Mouse (Mus musculus): Measurements from ENCODE around the gene Krtap17-1.

The Krtap17-1 gene

DNA sequence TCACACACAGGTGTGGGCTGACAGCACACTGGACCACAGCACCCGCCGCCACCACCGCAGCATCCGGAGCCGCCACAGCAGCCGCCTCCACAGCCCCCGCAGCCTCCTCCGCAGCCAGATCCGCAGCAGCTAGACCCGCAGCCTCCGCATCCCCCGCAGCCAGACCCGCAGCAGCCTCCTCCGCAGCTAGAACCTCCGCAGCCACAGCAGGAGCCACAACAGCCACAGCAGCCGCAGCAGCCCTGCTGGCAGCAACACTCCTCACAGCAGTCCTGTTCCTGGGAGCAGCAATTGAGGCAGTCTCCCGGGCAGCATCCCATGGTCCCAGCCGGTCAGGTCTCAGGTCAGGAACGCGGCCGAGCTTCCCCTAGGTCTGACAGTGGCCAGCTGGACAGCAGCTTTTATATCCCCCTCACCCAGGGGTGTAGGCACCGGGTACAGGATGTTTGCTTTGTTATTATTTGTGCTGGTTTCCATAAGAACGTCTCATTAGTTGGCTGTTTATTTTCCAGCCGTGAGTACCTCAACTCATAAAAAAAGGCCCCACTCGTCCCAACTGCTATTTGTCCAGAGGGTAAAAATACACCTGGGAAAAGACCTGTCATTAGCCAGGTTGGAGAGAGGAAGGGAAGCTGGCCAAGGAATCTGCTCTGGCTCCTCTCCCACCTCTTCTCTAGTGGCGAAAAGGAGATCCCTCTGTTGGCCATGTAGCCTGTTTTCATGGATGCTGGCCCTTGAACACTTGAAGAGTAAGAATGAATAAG is at the start of gene Krtap17-1:
Gene Krtap17-1 (minus strand): TSS at position 375 of the 764 bp plus-strand sequence.
- DNase-seq (ENCODE audit: low read depth, low spot score), result peak; percentile 13

DNA sequence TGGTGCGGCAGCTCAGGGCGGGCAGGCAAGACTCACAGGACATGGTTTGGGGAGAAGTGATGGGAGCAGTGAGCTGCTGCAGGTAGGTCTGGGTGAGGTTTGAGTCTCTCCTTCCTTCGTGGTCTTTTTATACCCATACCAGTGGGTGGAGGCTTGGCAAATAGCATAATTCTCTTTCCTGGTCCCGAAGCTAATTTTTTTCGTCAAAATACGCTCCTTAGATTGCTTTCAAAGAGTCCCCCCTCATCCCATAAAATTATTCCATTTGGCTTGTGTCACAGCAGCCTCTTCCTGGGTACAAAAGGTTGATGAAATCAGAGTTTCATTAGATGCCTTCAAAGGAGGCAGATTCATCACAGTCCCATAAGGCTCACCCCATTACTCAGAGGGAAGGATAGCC is 47.7 kb upstream of the Krtap17-1 start, which contains the start of gene Krt34:
Gene Krt34 (minus strand): TSS at position 101 of the 400 bp plus-strand sequence.
- DNase-seq (ENCODE audit: low read depth, low spot score), result no peak

DNA sequence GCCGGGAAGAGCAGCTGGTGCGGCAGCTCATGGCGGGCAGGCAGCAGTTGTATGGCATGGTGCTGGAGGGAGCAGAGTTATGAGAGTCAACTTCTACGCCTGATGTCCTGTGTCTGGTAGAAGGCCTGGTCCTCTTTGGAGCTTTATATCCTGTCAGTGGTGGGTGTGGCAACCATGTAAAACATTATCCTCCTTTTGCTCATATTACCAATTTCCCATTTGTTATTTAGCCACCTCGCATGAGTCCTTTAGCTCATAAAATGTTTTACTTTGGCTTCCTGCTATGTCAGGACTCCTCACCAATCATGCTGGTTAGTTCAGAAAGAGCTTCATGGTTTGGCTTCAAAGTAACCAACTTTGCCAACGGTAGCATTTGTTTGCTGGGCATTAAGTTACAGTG is 36.0 kb upstream of the Krtap17-1 start, which contains the start of gene Krt33b:
Gene Krt33b (minus strand): TSS at position 101 of the 400 bp plus-strand sequence.
- DNase-seq (ENCODE audit: low read depth, low spot score), result no peak

DNA sequence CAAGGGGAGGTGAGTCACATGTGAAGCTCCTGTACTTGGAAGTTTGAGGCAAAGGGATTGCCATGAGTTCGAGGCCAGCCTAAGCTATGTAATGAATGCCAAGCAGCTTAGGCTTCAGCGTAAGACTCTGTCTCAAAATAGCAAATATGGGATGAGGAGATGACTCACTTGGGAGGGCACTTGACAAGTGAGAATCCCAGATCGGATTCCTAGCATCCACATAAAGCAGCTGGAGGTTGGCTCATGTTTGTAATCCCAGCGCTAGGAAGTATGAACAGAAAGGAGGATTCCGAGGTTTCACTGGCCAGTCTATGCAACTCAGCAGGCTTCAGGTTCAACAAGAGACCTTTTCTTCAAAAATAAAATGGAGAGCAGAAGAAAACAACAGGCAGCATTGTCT is 27.6 kb upstream of the Krtap17-1 start:
- peak; percentile 64 for DNase-seq (ENCODE audit: low read depth, low spot score)

DNA sequence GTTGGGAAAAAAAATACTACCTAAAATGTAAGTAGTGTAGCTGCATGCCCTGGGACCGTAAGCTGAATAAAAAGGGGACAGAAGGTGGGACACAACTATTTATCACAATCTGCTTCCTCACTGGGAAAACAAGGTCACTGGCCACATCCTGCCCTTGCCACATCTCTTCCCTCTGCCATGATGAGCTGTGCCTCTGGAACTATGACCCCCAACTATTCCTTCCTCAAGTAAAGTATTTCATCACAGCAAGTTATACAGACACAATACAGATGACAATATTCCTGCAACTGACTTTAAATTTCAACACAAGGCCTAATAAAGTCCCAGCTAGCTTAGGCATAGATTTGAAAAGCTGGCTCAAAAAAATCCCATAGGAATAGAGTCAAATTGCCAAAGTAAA is 25.7 kb upstream of the Krtap17-1 start:
- no peak for DNase-seq (ENCODE audit: low read depth, low spot score)

DNA sequence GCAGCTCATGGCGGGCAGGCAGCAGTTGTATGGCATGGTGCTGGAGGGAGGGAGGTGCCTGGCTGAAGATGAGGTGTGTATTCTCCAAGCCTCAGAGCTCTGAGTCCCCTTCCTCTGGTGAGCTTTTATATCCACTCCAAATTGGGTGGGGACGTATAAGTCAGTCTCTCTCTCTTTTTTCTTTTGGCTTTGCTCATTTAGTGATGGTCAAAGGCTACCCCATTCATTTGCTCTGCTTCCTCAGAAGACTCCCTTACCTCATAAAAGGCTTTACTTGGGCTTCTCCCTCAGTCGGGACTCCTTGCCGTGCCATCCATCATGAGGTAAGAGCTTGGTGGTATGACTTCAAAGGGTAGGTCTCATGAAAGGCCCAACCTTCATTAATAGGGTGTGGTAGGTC is 22.3 kb upstream of the Krtap17-1 start, which contains the start of gene Krt33a:
Gene Krt33a (minus strand): TSS at position 101 of the 400 bp plus-strand sequence.
- DNase-seq (ENCODE audit: low read depth, low spot score), result no peak

DNA sequence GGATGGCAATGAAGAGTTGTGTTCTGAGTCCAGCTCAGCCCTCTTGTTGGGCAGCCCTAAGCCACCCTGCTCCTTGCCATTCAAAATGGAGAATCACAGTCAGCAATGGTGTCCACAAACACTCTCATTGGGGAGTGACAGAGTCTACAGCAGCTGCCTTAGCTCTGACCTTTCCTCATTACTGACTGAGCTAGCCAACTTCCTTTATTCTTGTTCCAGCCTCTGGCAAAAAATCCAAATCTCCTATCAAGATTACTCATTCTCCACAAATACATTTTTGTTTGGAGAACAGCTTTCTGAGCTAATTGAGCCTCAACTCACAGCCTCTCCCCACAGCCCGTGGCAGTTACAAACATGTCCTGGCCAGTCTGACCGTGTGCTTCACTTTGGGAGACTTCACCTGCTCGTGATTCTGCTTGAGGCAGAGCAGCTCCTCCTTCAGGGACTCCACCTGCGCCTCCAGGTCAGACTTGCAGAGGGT is 19.9 kb upstream of the Krtap17-1 start:
- no peak for DNase-seq (ENCODE audit: low read depth, low spot score)

DNA sequence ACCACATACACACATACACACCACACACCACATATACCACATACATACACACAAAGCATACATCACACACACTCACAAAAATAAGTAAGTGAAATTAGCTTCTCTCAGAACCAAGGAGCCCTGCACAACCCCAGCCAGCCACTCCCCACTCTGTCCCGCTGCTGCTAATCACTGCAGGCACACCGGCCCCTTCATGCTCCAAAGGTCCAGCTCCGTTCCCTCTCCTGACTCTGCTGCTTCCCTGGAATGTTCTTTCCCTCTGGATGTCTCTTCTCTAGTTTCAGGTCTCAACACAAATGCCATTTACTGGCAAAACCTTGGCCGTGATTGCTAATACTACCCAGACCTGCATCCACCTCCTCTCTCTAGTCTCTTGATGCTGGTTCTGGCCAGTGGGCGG is 16.9 kb upstream of the Krtap17-1 start:
- DNase-seq (ENCODE audit: low read depth, low spot score), result no peak

DNA sequence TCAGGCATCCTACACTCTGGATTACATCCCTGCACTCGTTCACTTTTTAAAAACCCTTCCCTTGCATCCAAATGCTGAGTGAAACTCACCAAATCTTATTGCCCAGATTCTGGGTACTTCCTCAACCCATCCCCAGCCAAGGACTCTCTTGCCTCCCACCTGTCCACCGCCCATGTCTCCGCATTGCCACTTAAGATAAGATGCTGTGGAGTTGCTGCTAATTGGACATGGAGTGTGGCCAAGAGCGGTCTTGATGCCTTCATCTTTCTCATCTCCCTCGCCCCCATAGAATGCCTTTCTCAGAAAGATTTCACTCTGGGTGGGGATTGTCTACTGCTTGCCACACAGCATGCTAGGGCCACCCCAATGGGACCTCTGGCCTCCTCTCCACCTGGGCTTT is 14.5 kb upstream of the Krtap17-1 start:
- peak; percentile 61 for DNase-seq (ENCODE audit: low read depth, low spot score)

DNA sequence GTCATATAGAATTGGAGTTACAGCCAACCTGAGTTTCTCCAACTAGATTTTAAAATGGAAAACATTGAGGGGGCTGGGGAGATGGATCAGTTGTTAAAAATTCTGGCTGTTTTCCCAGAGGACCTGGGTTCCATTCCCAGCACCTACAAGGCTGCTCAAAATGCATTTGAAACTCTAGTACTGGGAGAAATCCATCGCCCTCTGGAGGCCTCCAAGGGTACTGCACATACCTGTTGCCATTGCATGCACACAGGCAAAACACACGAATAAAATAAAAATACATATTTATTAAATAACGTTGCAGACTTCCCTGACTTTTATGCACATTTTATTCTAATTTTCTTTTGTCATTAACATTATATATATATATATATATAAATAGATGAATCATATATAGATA is 12.8 kb upstream of the Krtap17-1 start:
- DNase-seq (ENCODE audit: low read depth, low spot score), result no peak

DNA sequence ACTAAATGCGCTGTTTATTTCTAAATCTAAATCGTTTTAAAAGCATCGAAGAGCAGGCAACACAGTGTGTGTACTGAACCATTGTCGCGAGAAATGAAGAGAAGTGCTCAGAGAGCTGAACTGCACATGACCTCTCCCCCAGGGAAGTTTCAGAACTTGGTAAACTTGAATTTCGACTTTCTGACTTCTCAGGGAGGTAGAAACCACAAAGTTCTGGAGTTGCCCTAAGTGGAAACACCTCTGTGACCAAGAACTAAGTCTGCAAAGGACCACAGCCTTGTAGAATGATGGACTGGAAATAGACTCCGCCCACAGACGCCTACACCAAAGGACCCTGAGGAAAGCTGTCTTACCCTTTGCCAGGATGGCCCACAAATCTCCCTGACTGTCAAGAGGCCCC is 12.1 kb upstream of the Krtap17-1 start:
- no peak for DNase-seq (ENCODE audit: low read depth, low spot score)

DNA sequence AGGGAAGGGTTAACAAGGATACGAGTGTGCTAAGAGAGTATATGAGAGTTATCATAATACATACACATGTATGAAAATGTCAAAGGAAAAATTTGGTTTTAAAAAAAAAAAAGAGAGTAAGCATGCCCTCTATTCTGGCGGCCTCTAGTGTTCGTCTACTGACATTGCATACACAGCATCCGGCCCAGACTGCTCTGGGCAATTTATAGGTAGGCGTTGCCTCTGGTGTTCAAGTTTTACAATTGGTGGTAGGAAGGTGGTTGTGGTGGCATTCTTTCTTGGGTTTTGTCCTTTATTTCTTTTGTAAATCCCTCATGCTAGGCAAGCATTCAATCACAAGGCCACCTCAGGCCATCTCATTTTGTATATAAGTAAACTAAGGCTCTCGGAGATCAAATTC is 11.1 kb upstream of the Krtap17-1 start:
- peak; percentile 71 for DNase-seq (ENCODE audit: low read depth, low spot score)

DNA sequence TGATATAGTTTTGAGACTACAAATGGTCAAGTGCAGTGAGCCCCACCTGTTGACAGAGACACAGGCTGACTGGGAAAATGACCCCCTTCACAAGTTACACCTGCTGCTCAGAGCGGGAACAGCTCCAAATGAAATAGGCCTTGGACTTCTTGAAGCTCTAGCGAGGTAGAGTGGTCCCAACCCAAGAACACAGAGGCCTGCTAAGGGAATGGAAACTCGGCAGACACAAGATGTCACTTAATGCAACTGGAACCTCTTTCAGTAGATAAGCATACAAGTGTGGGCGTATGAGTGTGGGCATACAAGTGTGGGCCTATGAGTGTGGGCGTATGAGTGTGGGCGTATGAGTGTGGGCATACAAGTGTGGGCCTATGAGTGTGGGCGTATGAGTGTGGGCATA is 5.3 kb upstream of the Krtap17-1 start:
- no peak for DNase-seq (ENCODE audit: low read depth, low spot score)

DNA sequence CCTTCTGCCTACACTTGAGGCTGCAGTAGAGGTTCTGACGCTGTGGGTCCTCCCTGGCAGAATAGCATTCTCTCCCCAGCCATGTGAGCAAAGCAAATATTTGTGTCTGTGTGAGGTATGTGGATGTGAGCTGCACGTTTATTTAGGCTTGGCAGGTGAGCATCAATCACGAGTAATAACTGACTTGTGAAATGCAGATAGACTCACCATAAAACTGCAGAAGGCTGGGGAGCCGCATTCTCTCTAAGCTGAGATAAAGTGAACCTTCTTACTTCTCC is 529 bp upstream of the Krtap17-1 start:
- DNase-seq (ENCODE audit: low read depth, low spot score), result no peak

DNA sequence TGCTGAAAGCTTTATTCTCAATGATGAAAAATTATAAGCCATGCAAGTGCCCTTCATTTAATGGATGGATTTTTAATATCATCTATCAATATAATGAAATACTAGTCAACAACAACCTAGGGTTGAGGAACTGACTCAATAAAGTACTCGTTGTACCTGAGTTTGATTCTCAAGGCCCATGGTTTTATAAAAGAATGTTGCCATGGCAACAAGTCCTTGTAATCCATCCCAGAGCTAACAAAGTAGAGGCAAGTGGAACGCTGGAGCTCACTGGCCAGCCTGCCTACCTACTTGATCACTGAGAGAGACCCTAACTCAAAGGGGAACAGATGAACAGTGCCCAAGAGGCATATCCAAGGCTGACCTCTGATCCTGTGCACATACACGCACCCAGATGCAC is 3.2 kb downstream of the Krtap17-1 start:
- DNase-seq (ENCODE audit: low read depth, low spot score), result peak; percentile 10

DNA sequence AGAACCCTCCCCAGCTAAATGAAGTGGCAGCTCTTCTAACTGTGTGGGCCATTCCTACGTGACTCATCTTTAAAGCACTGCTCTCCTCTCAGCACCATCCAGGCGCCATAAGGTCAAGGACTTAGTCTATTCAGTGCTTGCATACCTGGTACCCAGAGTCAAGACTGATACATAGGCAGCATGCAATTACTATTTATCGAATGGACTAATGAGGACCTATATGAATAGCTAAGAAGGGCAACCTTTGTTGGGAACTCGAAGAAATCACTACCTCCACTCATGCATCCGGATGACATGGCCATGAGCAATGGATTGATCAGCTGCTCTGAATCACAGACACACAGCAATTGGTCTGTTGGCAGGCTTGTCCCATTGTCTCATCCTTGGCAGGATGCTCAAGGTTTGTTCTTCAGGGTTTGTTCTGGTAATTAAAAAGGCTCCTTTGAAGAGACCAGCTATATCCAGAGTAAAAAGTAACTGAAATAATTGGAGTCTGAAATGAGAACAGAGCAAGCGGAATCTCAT is 3.9 kb downstream of the Krtap17-1 start:
- peak; percentile 46 for DNase-seq (ENCODE audit: low read depth, low spot score)

DNA sequence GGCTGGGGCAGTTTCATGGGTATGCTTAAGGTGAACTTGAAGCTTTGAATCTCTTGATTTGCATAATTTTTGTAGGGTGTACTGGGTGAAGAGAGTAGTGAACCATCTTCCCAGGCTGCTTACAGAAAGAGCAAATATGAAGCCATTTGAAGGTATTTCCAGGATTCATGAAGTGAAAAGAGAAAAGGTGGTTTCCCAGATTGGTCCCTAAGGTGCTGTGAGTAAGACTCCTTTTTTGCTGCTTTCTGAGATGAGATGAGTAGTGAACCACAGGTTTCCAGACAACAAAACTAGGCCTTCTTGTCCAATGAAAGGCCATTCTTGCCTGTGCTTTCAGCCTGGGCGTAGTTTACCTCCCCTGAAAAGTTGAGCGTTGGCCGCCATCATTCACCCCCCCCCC is 5.3 kb downstream of the Krtap17-1 start:
- no peak for DNase-seq (ENCODE audit: low read depth, low spot score)

DNA sequence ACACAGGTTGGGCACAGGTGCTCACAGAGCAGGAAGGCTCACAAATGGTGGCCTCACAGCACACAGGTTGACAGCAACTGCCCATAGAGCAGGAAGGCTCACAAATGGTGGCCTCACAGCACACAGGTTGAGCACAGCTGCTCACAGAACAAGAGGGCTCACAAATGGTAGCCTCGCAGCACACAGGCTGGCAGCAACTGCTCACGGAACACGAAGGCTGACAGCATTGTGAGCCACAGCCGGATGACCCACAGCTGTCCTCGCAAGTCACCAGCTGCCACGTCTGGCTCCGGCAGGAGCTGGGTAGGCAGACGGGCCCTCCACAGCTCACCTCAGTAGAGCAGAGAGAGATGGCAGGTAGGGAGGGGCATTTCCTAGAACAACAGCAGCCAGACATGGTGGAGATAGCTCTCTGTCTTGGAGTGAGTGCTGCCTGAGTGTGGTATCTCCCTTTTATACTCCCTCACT is 7.6 kb downstream of the Krtap17-1 start, which contains the start of gene Krtap16-1:
Gene Krtap16-1 (minus strand): TSS at position 418 of the 468 bp plus-strand sequence.
- no peak for DNase-seq (ENCODE audit: low read depth, low spot score)

DNA sequence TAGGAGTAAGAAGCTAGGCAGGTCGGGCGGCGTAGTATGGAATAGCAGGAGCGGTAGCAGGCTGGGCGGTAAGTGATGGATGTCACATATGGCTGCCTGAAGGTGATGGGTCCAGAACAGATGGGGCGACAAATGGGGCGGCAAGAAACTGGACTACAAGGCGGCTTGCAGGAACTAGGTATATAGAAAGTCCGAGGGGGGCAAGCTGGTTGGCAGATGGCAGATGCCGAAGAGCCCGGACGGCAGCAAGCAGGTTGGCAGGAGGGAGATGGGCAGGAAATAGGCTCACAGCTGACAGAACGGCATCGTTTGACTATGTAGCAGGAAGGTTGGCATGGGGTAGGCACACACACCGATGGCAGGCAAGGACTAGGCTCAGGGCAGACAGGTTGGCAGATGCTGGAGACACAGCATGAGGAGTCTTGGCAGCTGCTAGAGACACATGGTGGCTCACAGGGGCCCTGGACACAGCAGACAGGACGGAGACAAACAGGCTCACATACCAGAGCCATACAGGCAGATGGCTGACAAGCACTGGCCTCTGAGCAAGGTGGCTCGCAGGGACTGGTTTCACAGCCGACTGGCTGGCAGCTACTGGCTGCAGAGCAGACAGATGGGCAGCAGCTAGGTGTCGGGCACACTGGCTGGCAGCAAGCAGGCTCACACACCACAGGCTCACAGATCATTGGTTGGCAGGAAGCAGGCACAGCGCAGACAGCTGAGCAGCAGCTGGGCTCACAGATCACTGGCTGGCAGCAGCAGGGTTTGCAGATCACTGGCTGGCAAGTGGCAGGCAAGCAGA is 8.3 kb downstream of the Krtap17-1 start:
- peak; percentile 96 for DNase-seq (ENCODE audit: low read depth, low spot score)

DNA sequence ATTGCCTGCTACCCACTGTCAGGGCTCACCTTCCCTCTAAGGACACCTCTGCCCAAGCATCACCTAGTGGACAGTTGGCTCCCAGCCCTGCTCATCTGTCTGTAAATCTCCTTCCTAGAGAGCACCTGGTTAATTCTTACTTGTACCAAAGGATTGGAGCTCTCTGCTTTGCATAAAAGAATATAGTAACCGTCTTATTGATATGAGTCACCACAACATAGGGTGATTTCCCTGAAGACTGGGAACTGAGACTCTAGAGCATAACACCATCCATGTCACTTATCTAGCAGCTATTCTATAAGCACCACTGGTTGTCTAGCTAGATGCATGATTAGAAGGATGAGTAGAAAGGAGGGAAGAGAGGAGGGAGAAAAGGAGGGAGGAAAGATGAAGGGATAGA is 10.4 kb downstream of the Krtap17-1 start:
- DNase-seq (ENCODE audit: low read depth, low spot score), result no peak

DNA sequence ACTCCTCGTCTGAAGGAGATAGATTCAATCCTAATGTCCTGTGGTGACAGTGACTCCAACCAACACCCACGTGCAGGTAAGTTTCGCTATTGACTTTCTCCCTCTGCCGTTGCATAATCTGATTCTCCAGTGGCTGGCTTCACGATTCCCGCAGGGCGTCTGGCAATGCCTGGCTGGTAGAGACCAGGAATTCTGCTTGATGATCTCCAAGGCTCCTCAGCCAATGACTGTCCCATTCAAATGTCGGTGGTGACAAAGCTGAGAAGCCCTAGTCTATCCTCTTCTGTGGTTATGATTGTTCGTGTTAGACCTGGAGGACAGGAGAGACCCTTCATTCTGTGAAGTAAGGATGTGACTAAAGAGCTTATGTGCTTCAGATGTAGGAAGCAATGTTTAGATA is 11.1 kb downstream of the Krtap17-1 start:
- no peak for DNase-seq (ENCODE audit: low read depth, low spot score)

DNA sequence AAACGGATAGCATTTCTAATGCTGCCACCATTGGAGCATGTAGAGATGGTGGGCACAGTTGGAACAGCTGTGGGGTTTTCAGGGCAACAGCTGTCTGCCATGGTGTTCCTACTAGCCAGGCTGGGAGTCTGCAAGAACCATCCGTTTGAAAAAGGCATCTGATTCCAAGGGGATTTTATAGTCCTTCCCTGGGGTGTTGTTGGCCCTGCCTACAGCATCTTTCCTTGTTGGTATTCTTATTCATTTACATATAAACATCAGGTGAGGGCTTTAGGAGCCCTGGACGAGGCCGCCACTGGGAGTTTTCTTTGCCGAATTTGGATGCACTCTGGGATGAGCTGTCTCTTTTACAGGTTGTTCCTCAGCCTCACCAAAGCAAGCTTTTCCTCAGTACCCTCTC is 14.8 kb downstream of the Krtap17-1 start, which contains the start of gene Krtap29-1:
Gene Krtap29-1 (minus strand): TSS at position 101 of the 400 bp plus-strand sequence.
- no peak for DNase-seq (ENCODE audit: low read depth, low spot score)

All from brain, adult 2 months (tissue).